Mouse (Mus musculus): Measurements from ENCODE around the gene Rnaseh2b. TPM values are rescaled to one million over a fixed set of nuclear protein-coding genes. Genes with fewer than 3 reads are reported as not detected.

The Rnaseh2b gene
- polyA plus RNA-seq, 1 experiment, result 6.5 TPM

DNA sequence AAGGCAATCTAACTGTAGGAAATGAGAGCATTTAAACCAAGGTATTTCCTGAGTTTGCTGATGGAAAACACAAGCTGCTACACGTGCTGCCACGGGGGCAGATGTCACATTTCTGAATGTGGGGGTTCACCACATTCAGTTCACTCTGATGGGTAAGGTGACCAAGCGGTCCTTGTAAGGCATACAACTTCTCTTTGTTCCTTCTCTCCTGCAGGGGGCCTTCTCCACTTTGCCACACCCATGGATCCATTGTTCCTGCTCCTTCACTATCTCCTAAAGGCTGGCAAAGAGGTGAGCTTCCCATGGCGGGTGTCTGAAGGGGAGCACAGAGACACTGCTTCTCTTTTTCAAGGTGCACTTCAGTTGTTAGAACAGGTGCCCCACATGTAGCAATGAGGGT, 57.8 kb downstream of the Rnaseh2b start:
- Histone ChIP-seq H3K4me1 (peaks cover 25% of the 10 kb centered on the region), H3K27me3 (replicated peaks) (no peaks in the 10 kb centered on the region), H3K36me3 (replicated peaks; ENCODE audit: low read length) (peaks cover 53% of the 10 kb centered on the region), H3K4me3 (replicated peaks) (no peak overlapping the region), H3K9me3 (no peaks in the 10 kb centered on the region)
- TF ChIP-seq FLI1 (IDR thresholded peaks at IDR 0.05; ENCODE audit: low read length) (no peak), GATA1 (IDR thresholded peaks at IDR 0.05; ENCODE audit: borderline replicate concordance, low read length) (no peak)

DNA sequence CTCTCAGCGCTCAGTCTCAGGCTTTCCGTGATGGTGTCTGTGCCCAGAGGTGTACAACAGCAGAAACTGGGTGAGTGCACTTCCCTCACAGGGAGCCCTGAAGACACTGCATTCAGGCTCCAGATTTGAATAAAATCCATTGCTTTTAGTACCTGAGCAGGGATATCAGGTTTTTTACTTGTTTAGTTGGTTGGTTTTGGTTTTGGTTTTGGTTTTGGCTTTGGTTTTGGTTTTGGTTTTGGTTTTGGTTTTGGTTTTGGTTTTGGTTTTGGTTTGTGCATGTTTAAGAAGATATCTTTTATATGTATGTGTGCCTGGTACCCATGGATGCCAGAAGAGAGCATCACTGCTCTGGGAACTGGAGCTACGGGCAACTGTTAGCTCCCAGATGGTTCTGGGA, 58.5 kb downstream of the Rnaseh2b start:
- peaks cover 23% of the 10 kb centered on the region for H3K4me1 ChIP-seq
- peak overlapping the region; percentile 14 for H3K4me3 ChIP-seq (replicated peaks)
- peaks cover 53% of the 10 kb centered on the region for H3K36me3 ChIP-seq (replicated peaks; ENCODE audit: low read length)
- no peaks in the 10 kb centered on the region for H3K9me3 ChIP-seq
- TF ChIP-seq FLI1 (IDR thresholded peaks at IDR 0.05; ENCODE audit: low read length) (no peak), GATA1 (IDR thresholded peaks at IDR 0.05; ENCODE audit: borderline replicate concordance, low read length) (no peak)
- no peaks in the 10 kb centered on the region for H3K27me3 ChIP-seq (replicated peaks)

DNA sequence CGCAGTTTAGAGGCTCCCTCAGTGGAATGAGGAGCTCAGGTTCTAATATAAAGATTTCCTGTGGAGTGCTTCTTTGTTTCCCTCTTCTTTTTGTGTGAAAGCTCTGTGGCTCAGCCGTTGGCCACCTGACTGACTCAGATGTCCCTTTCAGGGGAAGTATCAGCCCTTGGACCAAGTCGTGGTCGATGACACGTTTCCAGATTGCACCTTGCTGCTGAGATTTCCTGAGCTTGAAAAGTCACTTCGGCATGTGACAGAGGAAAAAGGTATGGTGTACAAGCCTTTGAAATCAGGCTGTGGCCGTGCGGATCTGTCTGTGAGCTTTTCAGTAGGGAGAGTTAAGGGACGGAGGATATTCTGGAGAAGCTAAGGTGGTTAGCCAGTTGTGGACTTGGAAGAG, 61.0 kb downstream of the Rnaseh2b start:
- H3K4me1 ChIP-seq, result peaks cover 8% of the 10 kb centered on the region
- TF ChIP-seq GATA1 (IDR thresholded peaks at IDR 0.05; ENCODE audit: borderline replicate concordance, low read length), result no peak
- H3K9me3 ChIP-seq, result no peaks in the 10 kb centered on the region
- H3K36me3 ChIP-seq (replicated peaks; ENCODE audit: low read length), result peaks cover 42% of the 10 kb centered on the region
- no peak overlapping the region for H3K4me3 ChIP-seq (replicated peaks)
- H3K27me3 ChIP-seq (replicated peaks), result no peaks in the 10 kb centered on the region

DNA sequence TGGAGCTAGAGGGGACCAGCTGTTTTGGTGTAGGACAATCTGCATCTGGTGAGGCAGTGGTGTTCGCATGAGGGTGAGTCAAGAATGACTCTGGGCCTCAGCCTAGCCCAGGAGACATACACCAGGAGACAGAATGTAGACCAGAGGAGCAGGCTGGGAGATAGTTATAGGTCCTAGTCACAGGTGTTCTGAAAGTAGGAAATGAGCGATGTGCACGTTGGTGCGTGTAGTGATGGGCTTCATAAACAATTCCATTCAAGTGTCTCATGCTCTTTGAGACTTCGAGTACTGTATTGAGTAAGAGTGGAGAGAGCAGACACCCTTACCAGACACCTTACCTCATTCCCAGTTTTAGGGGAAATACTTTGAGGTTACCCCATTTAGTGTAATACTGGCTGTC, 61.4 kb downstream of the Rnaseh2b start:
- Histone ChIP-seq H3K4me3 (replicated peaks) (no peak overlapping the region), H3K36me3 (replicated peaks; ENCODE audit: low read length) (peaks cover 40% of the 10 kb centered on the region), H3K27me3 (replicated peaks) (no peaks in the 10 kb centered on the region), H3K9me3 (no peaks in the 10 kb centered on the region), H3K4me1 (peaks cover 8% of the 10 kb centered on the region)
- no peak for TF ChIP-seq FLI1 (IDR thresholded peaks at IDR 0.05; ENCODE audit: low read length)
- TF ChIP-seq GATA1 (IDR thresholded peaks at IDR 0.05; ENCODE audit: borderline replicate concordance, low read length), result no peak

DNA sequence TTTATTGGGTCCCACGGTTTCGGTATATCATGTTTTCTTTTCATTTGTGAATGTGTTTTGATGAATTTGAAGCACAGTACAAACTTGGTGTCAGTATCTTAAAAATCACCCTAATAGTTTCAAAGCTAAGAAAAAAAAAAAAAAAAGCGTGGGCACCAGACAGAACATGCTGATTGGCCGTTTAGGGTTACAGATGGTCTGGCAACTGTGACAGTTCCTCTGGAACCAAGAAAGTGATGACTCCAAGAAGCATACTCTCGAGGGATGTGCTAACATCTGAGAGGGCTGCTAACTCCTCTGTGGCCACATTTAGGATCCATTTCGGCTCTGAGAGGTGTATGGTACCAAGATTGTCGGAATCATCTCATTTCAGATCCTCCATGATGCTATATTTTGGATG, 62.8 kb downstream of the Rnaseh2b start:
- no peak overlapping the region for H3K4me3 ChIP-seq (replicated peaks)
- no peaks in the 10 kb centered on the region for H3K27me3 ChIP-seq (replicated peaks)
- H3K4me1 ChIP-seq, result peaks cover 8% of the 10 kb centered on the region
- H3K36me3 ChIP-seq (replicated peaks; ENCODE audit: low read length), result peaks cover 33% of the 10 kb centered on the region
- H3K9me3 ChIP-seq, result no peaks in the 10 kb centered on the region
- TF ChIP-seq GATA1 (IDR thresholded peaks at IDR 0.05; ENCODE audit: borderline replicate concordance, low read length), result no peak
- TF ChIP-seq FLI1 (IDR thresholded peaks at IDR 0.05; ENCODE audit: low read length), result no peak

DNA sequence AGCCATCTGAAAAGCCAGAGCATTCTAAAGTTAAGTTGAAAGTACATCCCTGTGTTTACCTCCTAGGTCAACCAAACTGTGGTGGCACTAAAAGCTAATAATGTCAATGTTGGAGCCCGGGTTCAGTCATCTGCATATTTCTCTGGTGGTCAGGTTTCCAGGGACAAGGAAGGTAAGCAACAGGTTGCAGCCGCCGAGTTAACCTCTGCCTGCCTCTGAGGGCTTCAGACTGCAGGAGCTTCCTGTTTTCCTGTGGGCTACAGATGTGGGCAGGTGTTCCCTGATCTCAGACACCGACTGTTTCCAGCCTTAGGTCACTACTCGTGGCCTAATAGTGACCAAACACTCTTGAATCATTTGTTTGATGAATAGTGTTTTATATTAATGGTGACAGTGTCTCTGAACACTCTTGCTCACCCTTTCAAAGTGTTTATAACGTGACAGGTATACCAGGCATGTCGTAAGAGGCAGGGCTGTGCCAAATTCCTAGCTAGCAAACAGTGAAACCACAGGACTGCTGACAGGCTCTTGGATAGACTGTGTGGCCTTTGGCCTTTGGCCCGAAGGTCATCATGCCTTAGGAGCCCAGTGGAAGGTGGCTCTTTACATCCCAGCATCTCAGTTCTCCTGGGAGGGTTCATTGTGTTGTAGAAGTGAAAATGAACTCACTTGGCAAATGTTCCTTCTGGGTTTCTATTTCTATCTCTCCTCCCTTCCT, 69.0 kb downstream of the Rnaseh2b start:
- Histone ChIP-seq H3K4me1 (no peaks in the 10 kb centered on the region), H3K9me3 (no peaks in the 10 kb centered on the region), H3K27me3 (replicated peaks) (no peaks in the 10 kb centered on the region), H3K4me3 (replicated peaks) (no peak overlapping the region), H3K36me3 (replicated peaks; ENCODE audit: low read length) (peaks cover 60% of the 10 kb centered on the region)
- TF ChIP-seq GATA1 (IDR thresholded peaks at IDR 0.05; ENCODE audit: borderline replicate concordance, low read length) (no peak), FLI1 (IDR thresholded peaks at IDR 0.05; ENCODE audit: low read length) (no peak)

DNA sequence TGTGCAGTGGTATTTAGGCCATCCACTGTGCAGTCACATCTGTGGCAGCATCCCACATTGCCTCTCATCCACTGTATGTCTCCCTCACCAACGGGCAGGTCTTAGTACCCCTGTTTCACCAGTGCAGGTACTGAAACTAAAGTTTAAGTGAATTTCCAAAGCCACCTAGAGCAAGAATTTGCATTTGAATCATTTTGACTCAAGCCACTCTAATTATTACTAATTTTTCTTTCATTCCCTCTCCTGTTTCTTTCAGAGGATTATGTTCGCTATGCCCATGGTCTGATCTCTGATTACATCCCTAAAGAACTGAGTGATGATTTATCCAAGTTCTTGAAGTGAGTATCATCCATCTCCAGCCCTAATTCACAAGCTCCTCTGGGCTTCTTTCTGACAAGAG, 71.4 kb downstream of the Rnaseh2b start:
- Histone ChIP-seq H3K4me3 (replicated peaks) (no peak overlapping the region), H3K4me1 (peaks cover 9% of the 10 kb centered on the region), H3K36me3 (replicated peaks; ENCODE audit: low read length) (peaks cover 74% of the 10 kb centered on the region), H3K9me3 (no peaks in the 10 kb centered on the region), H3K27me3 (replicated peaks) (no peaks in the 10 kb centered on the region)
- no peak for TF ChIP-seq FLI1 (IDR thresholded peaks at IDR 0.05; ENCODE audit: low read length)
- no peak for TF ChIP-seq GATA1 (IDR thresholded peaks at IDR 0.05; ENCODE audit: borderline replicate concordance, low read length)

DNA sequence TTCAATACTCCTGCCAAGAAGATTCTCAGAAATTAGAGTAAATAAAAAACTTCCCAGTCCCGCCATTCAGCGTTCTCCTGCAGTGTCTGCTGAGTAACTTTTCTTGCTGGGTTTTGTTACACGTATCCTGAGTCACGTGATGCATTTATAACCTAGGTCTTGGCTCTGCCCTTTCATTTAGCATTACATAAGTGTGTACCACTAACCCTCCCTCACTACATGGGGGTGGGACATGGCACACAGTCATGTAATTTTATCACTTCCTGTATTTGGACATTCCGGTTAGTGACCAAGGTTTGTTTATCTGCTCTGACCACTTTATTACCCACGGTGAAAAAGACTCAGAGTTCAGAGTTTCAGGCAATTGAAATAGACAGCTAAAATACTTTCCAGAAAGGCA, 78.4 kb downstream of the Rnaseh2b start:
- Histone ChIP-seq H3K27me3 (replicated peaks) (no peaks in the 10 kb centered on the region), H3K36me3 (replicated peaks; ENCODE audit: low read length) (peaks cover 48% of the 10 kb centered on the region), H3K4me1 (peaks cover 43% of the 10 kb centered on the region), H3K9me3 (no peaks in the 10 kb centered on the region), H3K4me3 (replicated peaks) (no peak overlapping the region)
- TF ChIP-seq FLI1 (IDR thresholded peaks at IDR 0.05; ENCODE audit: low read length) (no peak), GATA1 (IDR thresholded peaks at IDR 0.05; ENCODE audit: borderline replicate concordance, low read length) (no peak)

DNA sequence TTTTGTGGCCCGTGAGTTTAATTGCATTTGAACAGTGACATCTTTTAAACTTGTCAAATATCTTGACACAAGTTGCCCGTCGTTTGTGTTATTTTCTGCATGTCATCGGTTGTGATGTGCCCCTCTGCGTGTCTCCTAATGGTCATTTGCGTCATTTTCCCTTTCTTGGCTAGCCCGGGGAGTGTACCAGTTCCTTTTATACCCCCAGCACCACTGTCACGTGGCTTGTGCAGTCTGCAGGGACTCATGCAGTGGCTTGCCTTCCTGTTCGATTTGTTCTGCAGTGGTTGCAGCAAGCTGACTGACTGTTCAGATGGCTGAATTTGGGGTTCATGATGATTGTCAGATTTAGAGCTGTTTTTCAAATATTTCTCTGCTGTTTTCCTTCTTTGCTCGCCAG, 81.6 kb downstream of the Rnaseh2b start:
- no peaks in the 10 kb centered on the region for H3K27me3 ChIP-seq (replicated peaks)
- peaks cover 50% of the 10 kb centered on the region for H3K36me3 ChIP-seq (replicated peaks; ENCODE audit: low read length)
- TF ChIP-seq GATA1 (IDR thresholded peaks at IDR 0.05; ENCODE audit: borderline replicate concordance, low read length), result no peak
- TF ChIP-seq FLI1 (IDR thresholded peaks at IDR 0.05; ENCODE audit: low read length), result no peak
- H3K9me3 ChIP-seq, result no peaks in the 10 kb centered on the region
- peaks cover 43% of the 10 kb centered on the region for H3K4me1 ChIP-seq
- no peak overlapping the region for H3K4me3 ChIP-seq (replicated peaks)

DNA sequence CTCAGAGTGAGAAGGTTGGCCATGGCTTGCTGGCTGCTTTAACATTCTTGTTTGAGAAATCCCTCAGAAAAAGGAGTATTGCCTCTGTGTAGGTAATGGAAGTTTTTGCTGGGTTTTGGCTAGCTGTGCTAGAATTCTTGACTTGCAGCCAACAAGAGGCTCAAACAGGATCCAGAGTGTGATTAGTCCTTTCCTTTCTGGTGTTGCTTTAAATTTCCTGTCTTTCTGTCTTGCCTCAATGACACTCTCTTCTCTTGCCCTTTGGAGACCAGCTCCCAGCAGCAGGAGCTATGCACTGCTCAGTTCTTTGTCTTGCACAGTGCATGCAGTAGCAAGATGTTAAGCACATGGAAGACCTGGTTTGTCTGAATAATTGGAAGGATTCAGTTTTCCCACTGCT, 83.3 kb downstream of the Rnaseh2b start:
- Histone ChIP-seq H3K36me3 (replicated peaks; ENCODE audit: low read length) (peaks cover 39% of the 10 kb centered on the region), H3K4me1 (peaks cover 27% of the 10 kb centered on the region), H3K27me3 (replicated peaks) (no peaks in the 10 kb centered on the region), H3K9me3 (no peaks in the 10 kb centered on the region), H3K4me3 (replicated peaks) (no peak overlapping the region)
- TF ChIP-seq GATA1 (IDR thresholded peaks at IDR 0.05; ENCODE audit: borderline replicate concordance, low read length), result no peak
- TF ChIP-seq FLI1 (IDR thresholded peaks at IDR 0.05; ENCODE audit: low read length), result no peak
